Mouse (Mus musculus): ENCODE measurements at regions not wholly inside any gene's neighbourhood (a gene's known extent, or its start where the extent isn't known, plus 50 kb on each side); places are given as distances from the start of the nearest gene placed in this dataset.

DNA sequence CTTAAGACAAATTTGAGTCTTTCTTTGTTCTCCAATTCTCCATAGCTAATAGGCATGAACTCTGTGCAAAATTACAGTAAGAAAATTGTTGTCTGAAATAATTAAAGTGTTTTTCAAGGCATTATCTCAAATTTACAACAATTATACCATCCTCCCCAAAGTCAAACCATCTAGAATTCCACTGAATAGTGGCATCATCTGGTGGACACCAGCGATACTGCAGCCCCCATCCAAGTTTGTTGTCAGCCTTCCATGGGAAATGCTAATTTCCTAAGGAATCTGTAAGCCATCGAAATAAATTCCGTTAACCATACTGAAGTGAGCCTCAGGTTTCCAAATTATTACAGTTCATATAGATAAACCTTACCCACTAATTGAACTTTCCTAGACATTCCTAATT is 110.7 kb upstream of the Nebl start:
- dilution Hi-C loops (cut with MboI; ENCODE audit: extremely low pct_ligation_motif_present, extremely low pct_unique_long_range_greater_than_20kb, low sequenced_read_pairs): no loop called here
- in situ Hi-C loops (cut with MboI; ENCODE audit: low pct_ligation_motif_present, low pct_unique_long_range_greater_than_20kb, low sequenced_read_pairs): loop anchor here (10.0 to 25.0 kb wide), 2 partner anchors 205 to 417 kb away; no protein-coding TSS in a partner anchor
- no peak for DNase-seq (ENCODE audit: extremely low read depth)
- H3K9ac ChIP-seq (ENCODE audit: insufficient read depth, low read depth): no peak overlapping the region
- H3K27ac ChIP-seq (ENCODE audit: insufficient read depth, low read depth): no peak overlapping the region
- H3K4me2 ChIP-seq (ENCODE audit: insufficient read depth, low read depth, poor library complexity, severe bottlenecking): no peak overlapping the region
- no peaks in the 10 kb centered on the region for H3K79me2 ChIP-seq (replicated peaks; ENCODE audit: control insufficient read depth, extremely low read depth, insufficient read depth, poor library complexity, severe bottlenecking)
- no peaks in the 10 kb centered on the region for H3K9me3 ChIP-seq (replicated peaks; ENCODE audit: low read length)
- H3K4me1 ChIP-seq (ENCODE audit: control insufficient read depth in 1 of 2, insufficient read depth in 2 of 2): peaks cover 6 to 21% of the 10 kb centered on the region in 2 experiments
- TF ChIP-seq CTCF (conservative IDR thresholded peaks at IDR 0.05 in 1 of 2, IDR thresholded peaks at IDR 0.05 in 1 of 2; ENCODE audit: low read depth in 2 of 2, low read length in 2 of 2) (peak; percentile 70 to 94), EP300 (IDR thresholded peaks at IDR 0.05; ENCODE audit: low read length) (no peak), POLR2A (IDR thresholded peaks at IDR 0.05; ENCODE audit: low read depth, low read length) (no peak), ZMIZ1 (IDR thresholded peaks at IDR 0.05; ENCODE audit: low read depth, low read length) (no peak), PAX5 (IDR thresholded peaks at IDR 0.05; ENCODE audit: low read length) (no peak), RAD21 (IDR thresholded peaks at IDR 0.05; ENCODE audit: low read depth, low read length) (peak; percentile 70), MXI1 (IDR thresholded peaks at IDR 0.05; ENCODE audit: low read depth, low read length) (no peak), GABPA (IDR thresholded peaks at IDR 0.05; ENCODE audit: insufficient replicate concordance, low read depth, low read length) (no peak), NRF1 (IDR thresholded peaks at IDR 0.05; ENCODE audit: low read depth, low read length) (no peak), ZNF384 (IDR thresholded peaks at IDR 0.05; ENCODE audit: low read depth, low read length) (no peak), TCF12 (IDR thresholded peaks at IDR 0.05; ENCODE audit: low read depth, low read length) (no peak), SMC3 (IDR thresholded peaks at IDR 0.05; ENCODE audit: low read depth, low read length) (peak; percentile 75), JUN (IDR thresholded peaks at IDR 0.05; ENCODE audit: insufficient read depth, low read depth, low read length) (no peak), BHLHE40 (IDR thresholded peaks at IDR 0.05; ENCODE audit: low read depth, low read length) (no peak), ETS1 (conservative IDR thresholded peaks at IDR 0.05; ENCODE audit: low read depth, low read length) (no peak), ZC3H11A (IDR thresholded peaks at IDR 0.05; ENCODE audit: low read depth, low read length) (peak; percentile 40; the same call in 1 of the 2 replicates), SIN3A (IDR thresholded peaks at IDR 0.05; ENCODE audit: low read length) (no peak), KAT2A (IDR thresholded peaks at IDR 0.05; ENCODE audit: insufficient replicate concordance, low read length) (no peak), ELF1 (IDR thresholded peaks at IDR 0.05; ENCODE audit: low read depth, low read length) (no peak)
- no peak overlapping the region for H3K4me3 ChIP-seq (replicated peaks in 1 of 3; ENCODE audit: low read depth in 2 of 3, low read length in 2 of 3, poor library complexity in 1 of 3)
- H3K36me3 ChIP-seq (replicated peaks in 1 of 2; ENCODE audit: control insufficient read depth in 1 of 2, insufficient read depth in 1 of 2, low read length in 1 of 2): no peaks in the 10 kb centered on the region
- H3K27me3 ChIP-seq (replicated peaks): no peaks in the 10 kb centered on the region

DNA sequence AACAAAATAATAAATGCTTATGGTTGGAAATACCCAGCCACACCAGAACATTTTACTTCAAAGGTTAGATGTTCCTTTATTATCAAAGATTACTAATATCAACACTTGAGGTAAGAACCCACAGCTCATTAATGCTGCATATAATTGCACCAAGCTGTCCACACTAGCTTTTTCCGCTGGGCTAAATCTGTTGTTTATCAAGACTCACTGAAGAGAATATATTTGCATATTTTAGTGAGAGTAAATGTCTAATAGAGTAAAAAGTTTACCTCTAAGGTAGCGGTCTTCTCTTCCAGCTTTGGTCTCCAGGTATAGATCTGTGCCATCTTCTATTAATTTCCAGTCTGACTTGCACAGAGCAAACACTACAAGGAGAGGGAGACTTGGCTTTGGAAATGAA is 110.3 kb upstream of the Nebl start:
- no peak overlapping the region for H3K4me3 ChIP-seq (replicated peaks in 1 of 3; ENCODE audit: low read depth in 2 of 3, low read length in 2 of 3, poor library complexity in 1 of 3)
- H3K27me3 ChIP-seq (replicated peaks): no peaks in the 10 kb centered on the region
- no peaks in the 10 kb centered on the region for H3K9me3 ChIP-seq (replicated peaks; ENCODE audit: low read length)
- no peaks in the 10 kb centered on the region for H3K79me2 ChIP-seq (replicated peaks; ENCODE audit: control insufficient read depth, extremely low read depth, insufficient read depth, poor library complexity, severe bottlenecking)
- H3K4me2 ChIP-seq (ENCODE audit: insufficient read depth, low read depth, poor library complexity, severe bottlenecking): no peak overlapping the region
- dilution Hi-C loops (cut with MboI; ENCODE audit: extremely low pct_ligation_motif_present, extremely low pct_unique_long_range_greater_than_20kb, low sequenced_read_pairs): no loop called here
- H3K36me3 ChIP-seq (replicated peaks in 1 of 2; ENCODE audit: control insufficient read depth in 1 of 2, insufficient read depth in 1 of 2, low read length in 1 of 2): no peaks in the 10 kb centered on the region
- H3K27ac ChIP-seq (ENCODE audit: insufficient read depth, low read depth): no peak overlapping the region
- TF ChIP-seq POLR2AphosphoS2 (IDR thresholded peaks at IDR 0.05; ENCODE audit: low read depth, low read length) (no peak), POLR2A (IDR thresholded peaks at IDR 0.05; ENCODE audit: low read depth, low read length) (no peak), JUND (conservative IDR thresholded peaks at IDR 0.05; ENCODE audit: low read depth, low read length) (no peak), USF1 (IDR thresholded peaks at IDR 0.05; ENCODE audit: low read depth, low read length) (no peak), JUN (IDR thresholded peaks at IDR 0.05; ENCODE audit: insufficient read depth, low read depth, low read length) (no peak), BHLHE40 (IDR thresholded peaks at IDR 0.05; ENCODE audit: low read depth, low read length) (no peak), IRF4 (IDR thresholded peaks at IDR 0.05; ENCODE audit: low read depth, low read length) (no peak), UBTF (IDR thresholded peaks at IDR 0.05; ENCODE audit: low read depth, low read length) (no peak), CHD2 (IDR thresholded peaks at IDR 0.05; ENCODE audit: low read length) (no peak), GABPA (IDR thresholded peaks at IDR 0.05; ENCODE audit: insufficient replicate concordance, low read depth, low read length) (no peak), SIN3A (IDR thresholded peaks at IDR 0.05; ENCODE audit: low read length) (no peak), ZNF384 (IDR thresholded peaks at IDR 0.05; ENCODE audit: low read depth, low read length) (no peak), PAX5 (IDR thresholded peaks at IDR 0.05; ENCODE audit: low read length) (no peak), USF2 (conservative IDR thresholded peaks at IDR 0.05; ENCODE audit: low read depth, low read length) (no peak), MAZ (IDR thresholded peaks at IDR 0.05; ENCODE audit: low read depth, low read length) (no peak), MAFK (IDR thresholded peaks at IDR 0.05; ENCODE audit: insufficient replicate concordance, low read length) (no peak), MEF2A (IDR thresholded peaks at IDR 0.05; ENCODE audit: borderline replicate concordance, low read depth, low read length) (no peak), MYC (IDR thresholded peaks at IDR 0.05; ENCODE audit: low read depth, low read length) (no peak)
- in situ Hi-C loops (cut with MboI; ENCODE audit: low pct_ligation_motif_present, low pct_unique_long_range_greater_than_20kb, low sequenced_read_pairs): loop anchor here (10.0 to 25.0 kb wide), 2 partner anchors 204 to 417 kb away; no protein-coding TSS in a partner anchor
- peaks cover 4 to 18% of the 10 kb centered on the region in 2 experiments for H3K4me1 ChIP-seq (ENCODE audit: control insufficient read depth in 1 of 2, insufficient read depth in 2 of 2)
- no peak for DNase-seq (ENCODE audit: extremely low read depth)
- no peak overlapping the region for H3K9ac ChIP-seq (ENCODE audit: insufficient read depth, low read depth)
